Mouse (Mus musculus): ENCODE results near the gene Plpp4.

DNA sequence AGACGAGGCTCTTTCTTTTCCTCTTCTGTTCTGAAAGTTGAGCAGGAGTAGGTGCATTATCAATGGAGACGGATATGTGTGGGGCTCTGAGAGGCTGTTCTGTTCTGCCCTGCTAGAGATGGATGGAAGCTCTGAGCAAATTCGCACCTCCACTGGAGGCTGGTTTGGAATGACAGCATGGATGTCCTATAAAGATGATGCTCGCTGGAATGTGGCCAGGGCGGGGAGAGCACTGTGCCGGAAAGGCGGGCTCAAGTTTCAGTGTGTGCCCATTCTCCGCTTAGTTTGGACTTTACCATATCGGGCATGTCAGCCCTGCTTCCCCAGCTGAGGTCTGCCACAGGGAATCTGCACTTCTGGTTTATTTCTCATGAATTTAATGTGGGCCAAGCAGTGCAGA is 35.9 kb upstream of the Plpp4 start:
- no peak for TF ChIP-seq MAFK (IDR thresholded peaks at IDR 0.05; ENCODE audit: insufficient replicate concordance, low read length)
- no peak for TF ChIP-seq CTCF (conservative IDR thresholded peaks at IDR 0.05 in 1 of 2, IDR thresholded peaks at IDR 0.05 in 1 of 2; ENCODE audit: low read depth in 2 of 2, low read length in 2 of 2)
- TF ChIP-seq ZMIZ1 (IDR thresholded peaks at IDR 0.05; ENCODE audit: low read depth, low read length) = no peak
- TF ChIP-seq ZNF384 (IDR thresholded peaks at IDR 0.05; ENCODE audit: low read depth, low read length) = no peak
- TF ChIP-seq UBTF (IDR thresholded peaks at IDR 0.05; ENCODE audit: low read depth, low read length) = no peak
- no peak for TF ChIP-seq POLR2AphosphoS2 (IDR thresholded peaks at IDR 0.05; ENCODE audit: low read depth, low read length)
- no peak for TF ChIP-seq ELF1 (IDR thresholded peaks at IDR 0.05; ENCODE audit: low read depth, low read length)
- no peak for TF ChIP-seq POLR2A (IDR thresholded peaks at IDR 0.05; ENCODE audit: low read depth, low read length)
- TF ChIP-seq BHLHE40 (IDR thresholded peaks at IDR 0.05; ENCODE audit: low read depth, low read length) = no peak
